Mouse (Mus musculus) lung, postnatal 0 days (tissue): ENCODE measurements around the gene Pkdrej.

ENCODE experiments used
- CTCF ChIP-seq: IDR thresholded peaks from 2 replicates; pipeline ENCODE4 v1.5.1; 2016; ENCODE audit warnings: antibody characterized with exemption, mild to moderate bottlenecking
- EP300 ChIP-seq: IDR thresholded peaks from 2 replicates; pipeline ENCODE4 v1.6.1; 2016; ENCODE audit warnings: antibody characterized with exemption, mild to moderate bottlenecking, control low read depth

- TF ChIP-seq CTCF (no peak), EP300 (no peak)
These were observed 22.9 kb downstream of the Pkdrej start for GRCm38 (mm10) chr15:85798676-85799075.
